Mouse (Mus musculus) liver, embryonic 12.5 days (tissue): ENCODE results near the gene Fbh1. TPM values are rescaled to one million over a fixed set of nuclear protein-coding genes. Genes with fewer than 3 reads are reported as not detected.
"Not testable (repeated sequence)": the region's sequence is repeated elsewhere in the genome, so short reads cannot be mapped to it uniquely, and the experiment has no call there.

Source experiments
- ATAC-seq: fragments of 200-750 bp; cut with Nextera tagmentation; 2 replicates; pipeline ENCODE4 v1.8.0; 2017; ENCODE audit warnings: moderate number of reproducible peaks, mild to moderate bottlenecking, moderate library complexity
- H3K27ac ChIP-seq: fragments of 300-500 bp; sonication (generic); 2 replicates; pipeline ENCODE4 v1.5.1; 2016; ENCODE audit warnings: mild to moderate bottlenecking
- H3K27me3 ChIP-seq: fragments of 300-500 bp; sonication (generic); replicated peaks from 2 replicates; pipeline ENCODE4 v1.6.1; 2016; ENCODE audit warnings: mild to moderate bottlenecking, moderate library complexity
- H3K36me3 ChIP-seq: fragments of 300-500 bp; sonication (generic); 2 replicates; pipeline ENCODE4 v1.6.1; 2016; ENCODE audit warnings: mild to moderate bottlenecking, moderate library complexity
- H3K4me1 ChIP-seq: fragments of 300-500 bp; sonication (generic); 2 replicates; pipeline ENCODE4 v1.6.1; 2016
- H3K4me2 ChIP-seq: fragments of 300-500 bp; sonication (generic); 2 replicates; pipeline ENCODE4 v1.6.1; 2016; ENCODE audit warnings: mild to moderate bottlenecking, moderate library complexity
- H3K4me3 ChIP-seq: fragments of 300-500 bp; sonication (generic); 2 replicates; pipeline ENCODE4 v1.5.1; 2016; ENCODE audit warnings: mild to moderate bottlenecking, moderate library complexity
- H3K9ac ChIP-seq: fragments of 300-500 bp; sonication (generic); 2 replicates; pipeline ENCODE4 v1.6.1; 2016; ENCODE audit warnings: mild to moderate bottlenecking, moderate library complexity
- H3K9me3 ChIP-seq: fragments of 300-500 bp; sonication (generic); replicated peaks from 2 replicates; pipeline ENCODE4 v1.6.1; 2016; ENCODE audit warnings: mild to moderate bottlenecking, moderate library complexity
- WGBS: fragments of 180-500 bp; shearing (Covaris S2); methylation state at CpG from one replicate; pipeline ENCODE4 v1.1.7; 2016; ENCODE audit not compliant: insufficient replicate concordance; 5-methylcytosine and 5-hydroxymethylcytosine counted together
- polyA plus RNA-seq: library from polyadenylated mRNA; unstranded; fragments of >200 nt; fragmentation: Nextera tagmentation; extraction: Ambion mirVana; gene quantifications from 2 replicates; pipeline ENCODE4 v1.2.1, GENCODE M21; 2016

The Fbh1 gene
- polyA plus RNA-seq, 1 experiment from 2014 or later: 42.8 TPM

GRCm38 (mm10) chr2:11714535-11714934 is 62.8 kb downstream of the Fbh1 start:
- H3K4me2 ChIP-seq: no peak overlapping the region
- no peaks in the 10 kb centered on the region for H3K36me3 ChIP-seq
- H3K9me3 ChIP-seq: no peaks in the 10 kb centered on the region
- 0 out of 2 replicates have a peak, but pooled peaks cover 5% of the 10 kb centered on the region for H3K4me1 ChIP-seq
- no peak overlapping the region for H3K27ac ChIP-seq
- WGBS: 68% methylated on average over 4 of the region's 4 CpGs
- no peak for ATAC-seq
- H3K9ac ChIP-seq: no peak overlapping the region
- no peak overlapping the region for H3K4me3 ChIP-seq
- no peaks in the 10 kb centered on the region for H3K27me3 ChIP-seq

- Histone ChIP-seq H3K4me2 (no peak overlapping the region), H3K27ac (no peak overlapping the region)
- 64% methylated on average over 3 of the region's 3 CpGs for WGBS
These were observed 64.4 kb downstream of the Fbh1 start for GRCm38 (mm10) chr2:11713021-11713420.

DNA sequence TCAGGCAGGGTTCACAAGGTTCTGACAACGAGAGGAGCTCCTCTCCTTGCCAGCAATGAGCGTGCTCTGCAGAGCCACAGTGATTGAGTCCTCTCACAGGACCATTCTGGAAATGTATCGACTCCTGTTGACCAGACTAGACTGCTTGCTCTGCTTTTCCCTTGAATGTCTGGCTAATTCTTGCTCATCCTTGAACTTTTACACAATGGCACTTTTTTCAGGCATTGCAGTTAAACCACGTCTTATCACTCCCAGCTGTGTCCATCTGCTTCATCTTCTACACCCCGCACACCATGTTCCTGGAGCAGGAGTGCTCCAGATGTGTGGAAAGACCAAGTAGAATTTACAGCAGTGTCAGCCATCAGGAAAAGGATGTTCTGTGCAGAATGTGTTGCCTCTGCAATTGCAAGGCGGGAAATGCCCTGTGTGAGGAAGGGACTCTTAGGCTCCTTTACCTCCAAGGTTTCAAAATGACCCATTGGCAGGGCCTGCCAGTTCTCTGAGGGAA is 64.8 kb downstream of the Fbh1 start:
- WGBS: 75% methylated on average over 6 of the region's 6 CpGs
- Histone ChIP-seq H3K36me3 (no peaks in the 10 kb centered on the region), H3K9me3 (no peaks in the 10 kb centered on the region), H3K4me1 (peaks cover 13% of the 10 kb centered on the region; the same call in 1 of the 2 replicates), H3K4me3 (no peak overlapping the region), H3K9ac (no peak overlapping the region), H3K4me2 (no peak overlapping the region), H3K27me3 (no peaks in the 10 kb centered on the region), H3K27ac (no peak overlapping the region)
- no peak for ATAC-seq

More at GRCm38 (mm10) chr2:11713021-11713420, 64.4 kb downstream of the Fbh1 start:
- peaks cover 13% of the 10 kb centered on the region; the same call in 1 of the 2 replicates for H3K4me1 ChIP-seq
- no peaks in the 10 kb centered on the region for H3K36me3 ChIP-seq
- no peaks in the 10 kb centered on the region for H3K27me3 ChIP-seq
- ATAC-seq: no peak
- H3K4me3 ChIP-seq: no peak overlapping the region
- no peak overlapping the region for H3K9ac ChIP-seq
- no peaks in the 10 kb centered on the region for H3K9me3 ChIP-seq

DNA sequence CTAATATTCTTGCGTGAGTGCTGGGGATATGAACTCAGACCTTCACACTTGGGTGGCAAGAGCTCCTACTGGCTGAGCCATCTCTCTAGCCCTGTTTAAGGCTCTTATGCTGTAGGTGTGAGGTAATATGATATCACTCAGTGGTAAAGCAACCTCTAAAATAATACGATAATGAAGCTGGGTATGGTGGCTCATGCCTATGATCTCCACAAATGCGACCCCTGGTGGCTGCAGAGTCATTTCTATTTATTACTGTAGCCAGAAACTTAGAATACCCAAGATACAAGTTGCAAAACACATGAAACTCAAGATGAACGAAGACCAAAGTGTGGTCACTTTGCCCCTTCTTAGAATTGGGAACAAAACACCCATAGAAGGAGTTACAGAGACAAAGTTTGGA is 67.3 kb downstream of the Fbh1 start:
- H3K36me3 ChIP-seq, ATAC-seq, H3K4me3 ChIP-seq, H3K27ac ChIP-seq, H3K4me2 ChIP-seq, H3K9ac ChIP-seq, H3K9me3 ChIP-seq: not testable (repeated sequence)
- H3K4me1 ChIP-seq: peaks cover 30% of the 10 kb centered on the region
- WGBS: 45% methylated on average over 4 of the region's 4 CpGs
- H3K27me3 ChIP-seq: peaks cover 13% of the 10 kb centered on the region

DNA sequence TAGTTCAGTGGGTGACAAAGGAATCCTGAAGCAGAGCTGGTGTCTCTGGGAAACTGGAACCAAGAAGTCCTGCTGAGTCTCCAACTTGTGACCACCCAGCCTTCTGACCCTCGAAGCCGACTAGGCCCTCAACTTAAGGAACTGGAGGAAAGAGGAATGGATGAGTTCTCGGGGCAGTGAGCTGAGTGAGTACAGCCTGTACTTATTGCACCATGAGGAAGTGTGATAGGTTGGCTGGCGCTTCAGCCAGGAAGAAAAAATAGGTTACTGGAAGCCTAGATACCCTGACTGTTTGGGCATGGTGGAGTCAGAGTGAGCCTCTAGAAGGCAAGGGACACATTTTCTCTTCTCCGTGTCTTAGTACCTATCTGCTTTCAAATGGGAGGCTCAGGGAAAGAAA is 68.8 kb downstream of the Fbh1 start:
- H3K4me2 ChIP-seq: no peak overlapping the region
- H3K4me3 ChIP-seq: no peak overlapping the region
- H3K27ac ChIP-seq: no peak overlapping the region
- H3K9me3 ChIP-seq: no peaks in the 10 kb centered on the region
- H3K36me3 ChIP-seq: no peaks in the 10 kb centered on the region
- WGBS: 44% methylated on average over 5 of the region's 5 CpGs
- no peak for ATAC-seq
- peaks cover 15% of the 10 kb centered on the region for H3K27me3 ChIP-seq
- H3K4me1 ChIP-seq: peaks cover 32% of the 10 kb centered on the region
- H3K9ac ChIP-seq: no peak overlapping the region

- no peak for ATAC-seq
- peak overlapping the region; percentile 72 for H3K4me3 ChIP-seq
- 40% methylated on average over 6 of the region's 6 CpGs for WGBS
- H3K36me3 ChIP-seq: no peaks in the 10 kb centered on the region
- H3K27ac ChIP-seq: no peak overlapping the region
- peaks cover 32% of the 10 kb centered on the region for H3K4me1 ChIP-seq
- peaks cover 15% of the 10 kb centered on the region for H3K27me3 ChIP-seq
- no peak overlapping the region for H3K9ac ChIP-seq
- H3K4me2 ChIP-seq: peak overlapping the region; percentile 91
- H3K9me3 ChIP-seq: no peaks in the 10 kb centered on the region
These were observed 70.7 kb downstream of the Fbh1 start for GRCm38 (mm10) chr2:11706746-11707065.

DNA sequence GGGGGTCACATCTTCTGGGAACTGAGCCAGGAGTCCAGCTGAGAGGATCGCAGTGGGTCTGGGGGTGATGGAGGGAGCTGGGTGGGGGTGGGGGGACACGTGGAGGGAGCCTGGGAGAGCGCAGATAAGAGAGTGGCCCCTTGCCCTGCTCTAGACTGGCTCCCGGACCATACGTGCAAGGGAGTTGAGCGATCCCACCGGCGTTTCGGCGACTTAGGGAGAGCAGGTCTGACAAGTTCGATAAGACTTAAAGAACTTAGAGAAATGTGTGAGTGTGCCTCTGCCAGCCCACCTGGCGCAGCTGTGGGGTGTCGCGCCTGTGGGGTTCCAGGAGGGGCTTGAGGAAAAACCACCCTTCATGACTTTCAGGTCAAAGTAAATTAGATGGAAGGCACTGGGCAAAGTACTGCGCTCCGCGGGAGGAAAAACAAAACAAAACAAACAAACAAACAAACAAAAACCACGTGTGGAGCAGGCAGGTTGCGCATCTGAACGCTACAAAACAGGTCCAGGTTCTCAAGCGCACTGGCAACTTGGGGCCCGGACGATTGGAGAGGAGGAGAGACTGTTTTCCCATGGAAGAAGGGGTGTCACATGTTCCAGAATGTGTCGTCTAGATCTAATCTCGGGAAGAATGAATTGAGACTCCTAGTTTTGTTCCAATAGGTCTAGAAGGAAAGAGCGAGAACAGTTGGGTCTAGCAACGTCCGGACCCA is 71.2 kb downstream of the Fbh1 start:
- peaks cover 15% of the 10 kb centered on the region for H3K27me3 ChIP-seq
- peak; percentile 62 for ATAC-seq
- WGBS: 7% methylated on average over 28 of the region's 28 CpGs
- H3K4me1 ChIP-seq: peaks cover 32% of the 10 kb centered on the region
- H3K9ac ChIP-seq: peak overlapping the region; percentile 68
- H3K27ac ChIP-seq: no peak overlapping the region
- H3K4me3 ChIP-seq: peak overlapping the region; percentile 72
- no peaks in the 10 kb centered on the region for H3K36me3 ChIP-seq
- H3K9me3 ChIP-seq: no peaks in the 10 kb centered on the region
- H3K4me2 ChIP-seq: peak overlapping the region; percentile 91

GRCm38 (mm10) chr2:11705201-11706025 is 72.0 kb downstream of the Fbh1 start, which contains the start of gene Il15ra:
Il15ra (plus strand) TSS chr2:11705290.
- Histone ChIP-seq H3K4me3 (peak within 1 kb of the TSS; percentile 72), H3K27me3 (peaks cover 15% of the 10 kb centered on the region), H3K9me3 (no peaks in the 10 kb centered on the region), H3K4me2 (peak within 1 kb of the TSS; percentile 91), H3K9ac (peak within 1 kb of the TSS; percentile 68), H3K27ac (no peak within 1 kb of the TSS), H3K4me1 (peaks cover 32% of the 10 kb centered on the region), H3K36me3 (no peaks in the 10 kb centered on the region)
- ATAC-seq: peak; percentile 54
- under 1% methylated on average over 37 of the region's 37 CpGs for WGBS

- H3K27me3 ChIP-seq: peaks cover under 1% of the 10 kb centered on the region; the same call in 1 of the 2 replicates
- H3K27ac ChIP-seq: no peak overlapping the region
- peaks cover 5% of the 10 kb centered on the region; the same call in 1 of the 2 replicates for H3K4me1 ChIP-seq
- no peak for ATAC-seq
- 0 out of 2 replicates have a peak, but pooled peaks cover 3% of the 10 kb centered on the region for H3K9me3 ChIP-seq
- no peak overlapping the region for H3K4me3 ChIP-seq
- H3K9ac ChIP-seq: no peak overlapping the region
- no peaks in the 10 kb centered on the region for H3K36me3 ChIP-seq
- WGBS: 84% methylated on average over 2 of the region's 2 CpGs
- no peak overlapping the region for H3K4me2 ChIP-seq
These were observed 77.5 kb downstream of the Fbh1 start for GRCm38 (mm10) chr2:11699905-11700304.

GRCm38 (mm10) chr2:11698994-11699393 is 78.4 kb downstream of the Fbh1 start:
- H3K36me3 ChIP-seq: no peaks in the 10 kb centered on the region
- no peak overlapping the region for H3K9ac ChIP-seq
- H3K27me3 ChIP-seq: no peaks in the 10 kb centered on the region
- H3K27ac ChIP-seq: no peak overlapping the region
- ATAC-seq: no peak
- WGBS: 63% methylated on average over 5 of the region's 5 CpGs
- 0 out of 2 replicates have a peak, but pooled peaks cover 3% of the 10 kb centered on the region for H3K9me3 ChIP-seq
- H3K4me3 ChIP-seq: no peak overlapping the region
- no peak overlapping the region for H3K4me2 ChIP-seq
- H3K4me1 ChIP-seq: 0 out of 2 replicates have a peak, but pooled peaks cover 4% of the 10 kb centered on the region

- H3K4me1 ChIP-seq: 0 out of 2 replicates have a peak, but pooled peaks cover 4% of the 10 kb centered on the region
- H3K4me2 ChIP-seq: no peak overlapping the region
- H3K27me3 ChIP-seq: no peaks in the 10 kb centered on the region
- no peak for ATAC-seq
- 36% methylated on average over 2 of the region's 2 CpGs for WGBS
- no peaks in the 10 kb centered on the region for H3K36me3 ChIP-seq
- H3K9me3 ChIP-seq: 0 out of 2 replicates have a peak, but pooled peaks cover 3% of the 10 kb centered on the region
- H3K27ac ChIP-seq: no peak overlapping the region
- no peak overlapping the region for H3K9ac ChIP-seq
- H3K4me3 ChIP-seq: no peak overlapping the region
These were observed 81.5 kb downstream of the Fbh1 start for GRCm38 (mm10) chr2:11695867-11696266.

- Histone ChIP-seq H3K9me3 (no peaks in the 10 kb centered on the region), H3K4me1 (no peaks in the 10 kb centered on the region), H3K4me3 (no peak overlapping the region), H3K4me2 (no peak overlapping the region), H3K36me3 (no peaks in the 10 kb centered on the region), H3K9ac (no peak overlapping the region), H3K27me3 (no peaks in the 10 kb centered on the region), H3K27ac (no peak overlapping the region)
- peak; percentile 24; the same call in 1 of the 2 replicates for ATAC-seq
- 42% methylated on average over 2 of the region's 2 CpGs for WGBS
These were observed 83.3 kb downstream of the Fbh1 start for GRCm38 (mm10) chr2:11694104-11694503.
